Mouse (Mus musculus) embryo, embryonic 11 days (tissue): Measurements from ENCODE around the gene Adgrl3.

Experiments used
- DNase-seq: peaks from one replicate; pipeline ENCODE4 v3.0.0-alpha.2; 2015

Adgrl3 gene

GRCm38 (mm10) chr5:81729620-81730019 lies 709.7 kb downstream of the Adgrl3 start:
- no peak for DNase-seq

- DNase-seq, result no peak
These were observed 716.1 kb downstream of the Adgrl3 start for GRCm38 (mm10) chr5:81736008-81736407.

- peak; percentile 41 for DNase-seq
These were observed 718.5 kb downstream of the Adgrl3 start for GRCm38 (mm10) chr5:81738286-81739032.

GRCm38 (mm10) chr5:81752426-81752825 lies 732.5 kb downstream of the Adgrl3 start:
- DNase-seq, result no peak

GRCm38 (mm10) chr5:81755711-81756110 lies 735.8 kb downstream of the Adgrl3 start:
- DNase-seq, result no peak

GRCm38 (mm10) chr5:81757093-81757725 lies 737.3 kb downstream of the Adgrl3 start:
- no peak for DNase-seq

GRCm38 (mm10) chr5:81776234-81776633 lies 756.3 kb downstream of the Adgrl3 start:
- no peak for DNase-seq

GRCm38 (mm10) chr5:81776746-81777145 lies 756.8 kb downstream of the Adgrl3 start:
- DNase-seq, result no peak

- peak; percentile 14 for DNase-seq
These were observed 764.8 kb downstream of the Adgrl3 start for GRCm38 (mm10) chr5:81784770-81785169.

GRCm38 (mm10) chr5:81790710-81791109 lies 770.8 kb downstream of the Adgrl3 start:
- DNase-seq, result no peak

- DNase-seq, result no peak
These were observed 774.2 kb downstream of the Adgrl3 start for GRCm38 (mm10) chr5:81794125-81794524.

- no peak for DNase-seq
These were observed 774.7 kb downstream of the Adgrl3 start for GRCm38 (mm10) chr5:81794601-81795000.

- DNase-seq, result no peak
These were observed 776.2 kb downstream of the Adgrl3 start for GRCm38 (mm10) chr5:81796128-81796527.

GRCm38 (mm10) chr5:81810966-81811365 lies 791.0 kb downstream of the Adgrl3 start:
- no peak for DNase-seq

- no peak for DNase-seq
These were observed 812.1 kb downstream of the Adgrl3 start for GRCm38 (mm10) chr5:81832076-81832475.

- DNase-seq, result peak; percentile 71
These were observed 812.7 kb downstream of the Adgrl3 start for GRCm38 (mm10) chr5:81832679-81833078.

- no peak for DNase-seq
These were observed 817.9 kb downstream of the Adgrl3 start for GRCm38 (mm10) chr5:81837860-81838259.

GRCm38 (mm10) chr5:81843798-81844197 lies 823.9 kb downstream of the Adgrl3 start:
- DNase-seq, result no peak

GRCm38 (mm10) chr5:81870336-81870735 lies 850.4 kb downstream of the Adgrl3 start:
- DNase-seq, result no peak
